Mouse (Mus musculus) MEL (cell line): ENCODE measurements around the gene Magt1. TPM values are rescaled to one million over a fixed set of nuclear protein-coding genes. Genes with fewer than 3 reads are reported as not detected.

Experiments used
- DNase-seq: peaks from one replicate; pipeline ENCODE4 v3.0.0; 2011; ENCODE audit warnings: low read depth, low spot score
- H3K27ac ChIP-seq: 2 replicates; pipeline ENCODE4 v1.5.1; 2012; ENCODE audit warnings: low read depth, mild to moderate bottlenecking, control low read depth, low read length, moderate library complexity; ENCODE audit not compliant: control insufficient read depth
- H3K27me3 ChIP-seq, 2 experiments: fragments of 150-350 bp in 1 of 2; sonication (generic) in 1 of 2; 2 replicates each; pipeline ENCODE4 v1.6.1; 2012; ENCODE audit warnings: low read length in 2 of 2, mild to moderate bottlenecking in 2 of 2, improper control_type of control experiment in 1 of 2, moderate library complexity in 1 of 2; ENCODE audit not compliant: insufficient read depth in 2 of 2, control insufficient read depth in 1 of 2
- H3K36me3 ChIP-seq, 2 experiments: 2 replicates each; pipeline ENCODE4 v1.6.1; 2012 to 2014; ENCODE audit warnings: low read length in 2 of 2, improper control_type of control experiment in 1 of 2, inconsistent platforms in 1 of 2, mild to moderate bottlenecking in 1 of 2; ENCODE audit not compliant: insufficient read depth in 2 of 2, control insufficient read depth in 1 of 2
- H3K4me1 ChIP-seq, 2 experiments: fragments of 150-350 bp in 1 of 2; sonication (generic) in 1 of 2; 2 replicates each; pipeline ENCODE4 v1.6.1; 2012; ENCODE audit warnings: low read length in 2 of 2, improper control_type of control experiment in 1 of 2, mild to moderate bottlenecking in 1 of 2; ENCODE audit not compliant: insufficient read depth in 2 of 2, control insufficient read depth in 1 of 2
- H3K4me3 ChIP-seq, 2 experiments: fragments of 150-350 bp in 1 of 2; sonication (generic) in 1 of 2; 2 replicates each; pipeline ENCODE4 v1.5.1; 2012; ENCODE audit warnings: low read depth in 2 of 2, low read length in 2 of 2, mild to moderate bottlenecking in 2 of 2, moderate library complexity in 2 of 2, control low read depth in 1 of 2, improper control_type of control experiment in 1 of 2; ENCODE audit not compliant: control insufficient read depth in 1 of 2, insufficient read depth in 1 of 2
- H3K79me2 ChIP-seq: 2 replicates; pipeline ENCODE4 v1.6.1; 2012; ENCODE audit warnings: mild to moderate bottlenecking, low read length, moderate library complexity; ENCODE audit not compliant: control insufficient read depth, poor library complexity, insufficient read depth
- H3K9ac ChIP-seq: 2 replicates; pipeline ENCODE4 v1.6.1; 2012; ENCODE audit warnings: low read depth, mild to moderate bottlenecking, control low read depth, low read length, moderate library complexity; ENCODE audit not compliant: control insufficient read depth, poor library complexity, severe bottlenecking
- H3K9me3 ChIP-seq: fragments of 150-350 bp; sonication (generic); replicated peaks from 2 replicates; pipeline ENCODE4 v1.6.1; 2012; ENCODE audit warnings: mild to moderate bottlenecking, low read length, improper control_type of control experiment, moderate library complexity; ENCODE audit not compliant: insufficient read depth
- BHLHE40 ChIP-seq: IDR thresholded peaks from 2 replicates; pipeline ENCODE4 v1.6.1; 2012; ENCODE audit warnings: low read depth, mild to moderate bottlenecking, inconsistent platforms, low read length, improper control_type of control experiment, borderline replicate concordance
- CTCF ChIP-seq, 3 experiments: IDR thresholded peaks in 2 of 3; conservative IDR thresholded peaks in 1 of 3; 2 replicates each; pipeline ENCODE4 v1.5.1; 2011 to 2012; ENCODE audit warnings: low read length in 3 of 3, low read depth in 2 of 3, mild to moderate bottlenecking in 2 of 3, improper control_type of control experiment in 1 of 3, inconsistent platforms in 1 of 3, mixed read lengths in 1 of 3, moderate library complexity in 1 of 3; ENCODE audit not compliant: control insufficient read depth in 1 of 3, insufficient read depth in 1 of 3, poor library complexity in 1 of 3, severe bottlenecking in 1 of 3
- ELF1 ChIP-seq: IDR thresholded peaks from 2 replicates; pipeline ENCODE4 v1.6.1; 2014; ENCODE audit warnings: low read depth, mild to moderate bottlenecking, inconsistent platforms, low read length, improper control_type of control experiment, moderate library complexity
- ETS1 ChIP-seq: IDR thresholded peaks from 2 replicates; pipeline ENCODE4 v1.6.1; 2012; ENCODE audit warnings: low read depth, mild to moderate bottlenecking, inconsistent platforms, low read length, improper control_type of control experiment, moderate library complexity
- GABPA ChIP-seq: IDR thresholded peaks from 2 replicates; pipeline ENCODE4 v1.6.1; 2012; ENCODE audit warnings: low read depth, mild to moderate bottlenecking, inconsistent platforms, low read length, improper control_type of control experiment, moderate library complexity
- GATA1 ChIP-seq: IDR thresholded peaks from 2 replicates; pipeline ENCODE4 v1.6.1; 2011; ENCODE audit warnings: low read depth, low read length, improper control_type of control experiment
- HCFC1 ChIP-seq: IDR thresholded peaks from 2 replicates; pipeline ENCODE4 v1.6.1; 2012; ENCODE audit warnings: low read depth, mild to moderate bottlenecking, inconsistent platforms, low read length, improper control_type of control experiment, moderate library complexity
- JUND ChIP-seq: IDR thresholded peaks from 2 replicates; pipeline ENCODE4 v1.6.1; 2011; ENCODE audit warnings: low read depth, mild to moderate bottlenecking, improper control_type of control experiment, low read length
- KAT2A ChIP-seq: conservative IDR thresholded peaks from 2 replicates; pipeline ENCODE4 v1.6.1; 2012; ENCODE audit warnings: low read depth, low read length, improper control_type of control experiment, inconsistent platforms
- MAZ ChIP-seq: IDR thresholded peaks from 2 replicates; pipeline ENCODE4 v1.6.1; 2012; ENCODE audit warnings: low read depth, mild to moderate bottlenecking, inconsistent platforms, low read length, improper control_type of control experiment
- MXI1 ChIP-seq: IDR thresholded peaks from 2 replicates; pipeline ENCODE4 v1.6.1; 2011; ENCODE audit warnings: mild to moderate bottlenecking, low read depth, low read length, improper control_type of control experiment
- MYB ChIP-seq: IDR thresholded peaks from 2 replicates; pipeline ENCODE4 v1.6.1; 2011; ENCODE audit warnings: mild to moderate bottlenecking, low read depth, low read length, improper control_type of control experiment
- MYC ChIP-seq: IDR thresholded peaks from 2 replicates; pipeline ENCODE4 v1.6.1; 2011; ENCODE audit warnings: low read depth, mild to moderate bottlenecking, low read length, improper control_type of control experiment, moderate library complexity
- NELFE ChIP-seq: IDR thresholded peaks from 2 replicates; pipeline ENCODE4 v1.6.1; 2011; ENCODE audit warnings: low read depth, low read length, improper control_type of control experiment
- POLR2A ChIP-seq, 2 experiments: IDR thresholded peaks; 2 replicates each; pipeline ENCODE4 v1.6.1; 2011 to 2012; ENCODE audit warnings: low read length in 2 of 2, mild to moderate bottlenecking in 2 of 2, control low read depth in 1 of 2, improper control_type of control experiment in 1 of 2, low read depth in 1 of 2, moderate library complexity in 1 of 2; ENCODE audit not compliant: control insufficient read depth in 1 of 2, insufficient read depth in 1 of 2, poor library complexity in 1 of 2
- POLR2AphosphoS2 ChIP-seq: IDR thresholded peaks from 2 replicates; pipeline ENCODE4 v1.6.1; 2011; ENCODE audit warnings: low read length, improper control_type of control experiment
- SMC3 ChIP-seq: IDR thresholded peaks from 2 replicates; pipeline ENCODE4 v1.6.1; 2011; ENCODE audit warnings: low read depth, low read length, improper control_type of control experiment
- TAL1 ChIP-seq: IDR thresholded peaks from 2 replicates; pipeline ENCODE4 v1.6.1; 2012; ENCODE audit warnings: mild to moderate bottlenecking, inconsistent platforms, low read length, moderate library complexity, mixed read lengths
- TBP ChIP-seq: IDR thresholded peaks from 2 replicates; pipeline ENCODE4 v1.8.0; 2011; ENCODE audit warnings: low read depth, low read length, improper control_type of control experiment
- ZMIZ1 ChIP-seq: IDR thresholded peaks from 2 replicates; pipeline ENCODE4 v1.6.1; 2012; ENCODE audit warnings: low read depth, mild to moderate bottlenecking, inconsistent platforms, low read length, improper control_type of control experiment, moderate library complexity
- ZNF384 ChIP-seq: IDR thresholded peaks from 2 replicates; pipeline ENCODE4 v1.6.1; 2012; ENCODE audit warnings: low read depth, mild to moderate bottlenecking, inconsistent platforms, low read length, improper control_type of control experiment
- polyA plus RNA-seq, 2 experiments: library from polyadenylated mRNA; stranded (reverse) in 1 of 2; unstranded in 1 of 2; fragments of >175 nt in 1 of 2; fragments of >200 nt in 1 of 2; gene quantifications; 2 replicates each; pipeline versions ENCODE4 v1.2.1 to v1.2.4; 2012; ENCODE audit warnings: low replicate concordance in 2 of 2, low read depth in 1 of 2; ENCODE audit not compliant: insufficient read length in 2 of 2, insufficient read depth in 1 of 2, missing spikeins in 1 of 2
- total RNA-seq: library from RNA; depleted of rRNA; stranded (reverse); fragments of 300-350 nt; gene quantifications from 2 replicates; pipeline ENCODE4 v1.2.3, GENCODE M21; 2012

The Magt1 gene
- total and polyA plus RNA-seq, 3 experiments, result 34.3 to 36.2 TPM; not detected in 1

DNA sequence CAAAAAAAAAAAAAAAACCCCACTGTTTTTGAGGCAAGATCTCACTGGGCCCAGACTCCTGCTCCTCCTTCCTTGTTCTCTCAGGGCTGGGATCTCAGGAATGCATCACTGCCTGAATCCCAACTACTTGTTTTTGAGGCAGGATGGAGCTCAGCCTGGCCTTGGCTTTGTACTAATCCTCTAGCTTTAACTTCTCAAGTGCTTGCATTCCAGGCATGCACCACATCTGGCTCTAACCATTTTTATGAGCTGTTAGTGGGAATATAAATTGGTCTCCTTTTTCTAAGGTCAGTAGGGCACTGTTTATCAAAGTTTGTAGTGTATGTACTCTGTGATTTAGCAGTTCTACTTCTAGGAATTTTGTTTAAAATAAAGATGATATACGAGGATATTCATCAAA lies 36.5 kb upstream of the Magt1 start:
- DNase-seq, result no peak
- H3K27me3 ChIP-seq, result no peaks in the 10 kb centered on the region
- H3K4me1 ChIP-seq, result peaks cover 11% of the 10 kb centered on the region in 2 experiments
- no peak for TF ChIP-seq MYC
- no peak for TF ChIP-seq ETS1
- TF ChIP-seq HCFC1, result no peak
- TF ChIP-seq KAT2A, result no peak
- TF ChIP-seq JUND, result no peak
- no peak for TF ChIP-seq POLR2AphosphoS2
- no peak for TF ChIP-seq CTCF (IDR thresholded peaks at IDR 0.05 in 2 of 3, conservative IDR thresholded peaks at IDR 0.05 in 1 of 3; ENCODE audit: control insufficient read depth in 1 of 3, insufficient read depth in 1 of 3, low read depth in 2 of 3, low read length in 3 of 3, poor library complexity in 1 of 3, severe bottlenecking in 1 of 3)
- TF ChIP-seq ZMIZ1, result no peak
- no peak overlapping the region for H3K27ac ChIP-seq
- peaks cover 0 to 19% of the 10 kb centered on the region in 2 experiments; a peak in 2 of 4 replicates for H3K36me3 ChIP-seq
- H3K79me2 ChIP-seq, result no peaks in the 10 kb centered on the region
- H3K9me3 ChIP-seq, result no peaks in the 10 kb centered on the region
- H3K4me3 ChIP-seq, result no peak overlapping the region
- no peak overlapping the region for H3K9ac ChIP-seq

DNA sequence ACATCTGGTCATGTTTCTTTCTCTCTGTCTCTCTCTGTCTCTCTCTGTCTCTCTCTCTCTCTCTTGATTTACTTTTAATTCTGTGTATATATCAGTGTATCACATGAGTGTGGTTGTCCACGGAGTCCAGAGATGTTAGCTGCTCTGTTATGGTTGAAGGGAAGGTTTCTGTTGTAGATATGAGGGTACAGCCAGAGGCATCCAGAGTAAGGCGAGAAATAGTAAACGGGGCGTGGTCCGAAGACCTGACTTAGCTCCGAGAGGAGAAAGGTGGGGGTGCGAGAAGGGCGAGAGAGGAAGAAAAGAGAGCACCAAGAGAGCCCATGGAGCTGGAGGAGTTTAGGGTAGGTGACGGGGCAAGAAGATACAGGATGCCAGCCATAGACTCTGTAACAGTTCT lies 34.2 kb upstream of the Magt1 start:
- TF ChIP-seq TBP, result no peak
- no peak for TF ChIP-seq TAL1
- no peak for TF ChIP-seq SMC3
- TF ChIP-seq ZNF384, result no peak
- TF ChIP-seq NELFE, result no peak
- no peak for TF ChIP-seq POLR2A (IDR thresholded peaks at IDR 0.05; ENCODE audit: control insufficient read depth in 1 of 2, insufficient read depth in 1 of 2, low read depth in 1 of 2, low read length in 2 of 2, poor library complexity in 1 of 2)
- TF ChIP-seq JUND, result no peak
- TF ChIP-seq MYC, result no peak
- TF ChIP-seq ELF1, result no peak
- TF ChIP-seq BHLHE40, result no peak
- no peak for TF ChIP-seq GATA1
- no peak for TF ChIP-seq MYB
- TF ChIP-seq MXI1, result no peak
- TF ChIP-seq GABPA, result no peak
- no peak for TF ChIP-seq MAZ
- Histone ChIP-seq H3K9me3 (no peaks in the 10 kb centered on the region), H3K4me1 (peaks cover 11 to 17% of the 10 kb centered on the region in 2 experiments), H3K4me3 (no peak overlapping the region), H3K79me2 (no peaks in the 10 kb centered on the region), H3K9ac (no peak overlapping the region), H3K27ac (no peak overlapping the region), H3K27me3 (no peaks in the 10 kb centered on the region), H3K36me3 (peaks cover 0 to 20% of the 10 kb centered on the region in 2 experiments; a peak in 2 of 4 replicates)
- DNase-seq, result no peak
